Mouse (Mus musculus) megakaryocyte-erythroid progenitor cell, adult 5-6 weeks (primary cell): Measurements from ENCODE around the gene Josd2. TPM values are rescaled to one million over a fixed set of nuclear protein-coding genes. Genes with fewer than 3 reads are reported as not detected.

Source experiments
- ATAC-seq: replicated peaks from 2 replicates; pipeline ENCODE4 v1.8.0; 2016; ENCODE audit warnings: mild to moderate bottlenecking, inconsistent platforms; ENCODE audit not compliant: severe bottlenecking, poor library complexity, low FRiP score, low TSS enrichment
- total RNA-seq, 2 experiments: library from RNA; stranded (forward) in 1 of 2; stranded (reverse) in 1 of 2; fragments of 200-1000, 215-1000 nt in 1 of 2; fragments of >200 nt in 1 of 2; fragmentation: Nextera tagmentation in 1 of 2; gene quantifications; 2 replicates each; pipeline ENCODE4 v1.2.3; 2014 to 2017

Gene Josd2
- total RNA-seq, 2 experiments from 2014 or later, result 25.0 to 96.5 TPM

DNA sequence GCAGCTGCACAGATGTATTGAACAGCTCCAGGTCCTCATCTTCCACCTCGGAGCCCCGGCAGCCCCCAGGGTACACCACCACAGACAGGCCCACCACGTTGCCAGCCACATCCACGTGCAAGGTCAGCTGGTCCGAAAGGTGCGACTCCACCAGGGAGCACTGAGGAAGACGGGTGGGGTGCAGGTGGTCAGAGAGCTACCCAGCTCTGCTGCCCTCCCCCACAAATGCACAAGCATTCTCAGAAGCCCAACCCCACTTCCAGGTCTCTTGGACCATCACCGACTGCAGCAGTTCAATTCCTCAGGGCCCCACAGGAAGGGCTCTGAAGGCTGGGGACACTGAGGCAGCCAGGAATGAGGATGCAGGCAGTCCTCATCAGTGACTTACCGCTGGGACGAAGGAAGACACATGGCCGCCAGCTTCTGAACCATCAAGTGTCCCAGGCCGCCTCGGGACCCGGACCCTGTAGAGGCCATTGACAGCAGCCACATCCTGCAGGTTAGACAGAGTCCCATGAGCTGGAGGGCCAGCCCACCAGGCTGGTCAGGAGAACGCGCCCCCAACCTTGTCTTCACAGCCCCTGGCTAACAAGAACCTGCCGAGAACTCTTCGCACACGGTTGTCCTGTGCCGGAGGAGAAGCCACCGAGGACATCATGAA is 24.5 kb downstream of the Josd2 start:
- ATAC-seq, result no peak

DNA sequence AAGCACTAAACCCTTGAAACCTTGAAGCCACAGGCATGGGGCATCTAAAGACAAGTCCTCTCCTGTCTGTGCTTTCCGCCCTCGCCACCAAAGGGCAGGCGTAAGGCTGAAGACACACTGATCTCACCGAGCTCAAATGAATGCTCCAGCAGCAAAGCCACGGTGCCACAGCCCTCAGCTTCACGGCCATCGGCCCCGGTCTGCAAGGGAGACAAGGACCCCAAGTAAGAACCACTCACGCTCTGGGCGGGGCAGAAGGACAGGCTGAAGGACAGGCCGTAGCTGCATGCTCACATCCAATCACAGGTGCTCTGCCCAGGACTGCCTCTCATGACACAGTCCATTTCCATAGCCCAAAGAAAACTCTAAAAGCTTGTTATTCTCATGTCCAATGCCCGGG is 26.9 kb downstream of the Josd2 start:
- ATAC-seq, result no peak

DNA sequence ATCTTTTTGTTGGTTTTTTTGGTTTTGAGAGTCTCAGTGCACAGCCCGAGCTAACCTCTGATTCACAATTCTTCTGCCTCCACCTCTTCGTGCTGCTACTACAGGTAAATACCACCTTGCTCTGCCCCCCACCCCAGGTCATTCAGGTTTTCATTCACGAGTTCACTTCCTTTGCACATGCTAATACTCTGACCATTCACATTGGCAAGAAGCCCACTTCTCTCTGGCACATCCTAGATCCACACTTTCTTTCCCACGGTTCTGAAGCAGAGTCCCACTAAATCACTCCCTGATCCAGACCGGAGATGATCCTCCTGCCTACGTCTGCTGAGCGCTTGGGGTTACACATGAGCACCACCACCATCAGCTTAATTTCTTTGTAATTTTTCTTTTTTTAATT is 27.3 kb downstream of the Josd2 start:
- ATAC-seq, result no peak

DNA sequence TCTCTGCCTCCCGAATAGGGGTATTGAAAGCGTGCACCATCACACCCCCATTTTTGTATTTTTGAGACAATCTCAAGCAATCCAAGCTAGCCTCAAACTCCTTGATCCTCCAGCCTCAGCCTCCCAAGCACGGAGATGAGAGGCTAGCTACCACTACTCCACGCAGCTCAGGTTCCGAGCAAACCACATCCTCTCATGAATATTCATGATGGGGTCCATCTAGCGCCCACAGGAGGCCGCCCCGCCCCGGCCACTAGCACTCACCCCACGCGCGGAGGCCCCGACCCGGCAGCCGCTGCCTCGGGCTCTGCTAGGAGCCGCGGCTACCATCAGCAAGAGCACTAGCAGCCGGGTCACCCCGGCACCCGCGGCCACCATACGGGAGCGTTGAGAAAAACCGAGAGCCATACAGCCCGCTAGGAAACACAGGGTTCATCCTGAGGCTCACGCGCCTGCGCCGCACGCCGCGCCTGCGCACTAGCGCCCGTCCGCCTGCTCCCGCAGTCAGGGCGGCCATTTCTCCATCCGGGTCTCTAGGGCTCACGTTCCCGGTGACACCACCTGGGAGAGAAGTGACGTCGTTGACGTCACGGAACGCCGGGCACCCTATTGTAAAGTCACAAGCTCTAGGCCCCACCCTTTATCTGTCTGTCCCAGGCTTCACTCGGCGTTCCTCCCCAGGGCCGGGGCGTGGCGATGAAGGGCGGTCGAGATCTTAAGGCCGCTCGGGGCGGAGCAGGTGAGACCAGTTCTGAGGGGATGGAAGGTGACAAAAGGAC is 28.4 kb downstream of the Josd2 start, which contains the start of the genes Emc10 and Fam71e1:
Gene Emc10 (minus strand): TSS at position 538 of the 779 bp plus-strand sequence.
Gene Fam71e1 (plus strand): TSS at position 590 of the 779 bp plus-strand sequence.
- peak; percentile 95 for ATAC-seq

DNA sequence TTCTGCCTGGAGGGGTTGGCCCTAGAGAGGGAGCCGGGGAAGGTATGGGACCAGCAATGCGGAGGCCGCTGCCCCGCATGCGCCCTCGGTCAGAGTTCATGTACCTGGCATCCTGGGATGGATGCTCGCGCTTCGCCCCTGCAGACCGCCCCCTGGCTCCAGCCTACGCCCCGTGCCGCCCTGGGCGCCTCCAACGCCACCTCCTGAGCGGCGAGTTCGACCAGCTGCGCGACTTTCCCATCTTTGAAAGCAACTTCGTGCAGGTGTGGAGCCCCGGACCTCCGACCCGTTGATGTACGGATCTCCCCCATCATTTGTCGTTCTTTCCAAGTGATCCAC is 29.0 kb downstream of the Josd2 start:
- peak; percentile 43; the same call in 1 of the 2 replicates for ATAC-seq

DNA sequence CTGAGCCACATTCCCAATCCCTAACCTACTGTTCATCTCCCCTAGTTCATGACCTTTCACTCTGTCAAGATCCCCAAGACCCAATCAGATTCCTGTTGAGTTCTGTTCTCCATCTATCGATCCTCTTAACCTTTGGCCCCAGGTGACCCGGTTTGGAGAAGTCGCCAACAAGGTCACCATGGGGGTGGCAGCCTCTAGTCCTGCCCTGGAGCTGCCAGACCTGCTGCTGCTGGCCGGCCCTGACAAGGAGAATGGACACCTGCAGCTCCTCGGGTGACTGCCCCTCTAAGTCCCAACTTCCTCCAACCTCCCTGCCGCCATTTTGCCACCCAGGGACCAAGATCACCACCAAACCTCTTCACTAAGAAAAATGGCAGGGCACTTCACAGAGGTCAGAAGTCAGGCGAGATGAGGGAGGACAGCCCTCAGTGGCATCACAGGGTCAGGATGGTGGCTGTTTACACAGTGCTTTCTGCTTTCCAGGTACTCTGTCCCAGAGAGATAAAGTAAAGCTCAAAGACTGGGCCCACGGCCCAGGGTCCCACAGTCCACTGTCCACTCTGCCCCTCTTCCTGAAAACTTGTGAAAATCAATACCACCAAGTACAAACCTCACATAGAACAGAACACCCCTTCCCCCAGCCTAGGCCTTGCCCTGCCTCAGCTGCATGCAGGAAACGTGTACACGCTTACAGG is 29.7 kb downstream of the Josd2 start:
- ATAC-seq, result no peak

DNA sequence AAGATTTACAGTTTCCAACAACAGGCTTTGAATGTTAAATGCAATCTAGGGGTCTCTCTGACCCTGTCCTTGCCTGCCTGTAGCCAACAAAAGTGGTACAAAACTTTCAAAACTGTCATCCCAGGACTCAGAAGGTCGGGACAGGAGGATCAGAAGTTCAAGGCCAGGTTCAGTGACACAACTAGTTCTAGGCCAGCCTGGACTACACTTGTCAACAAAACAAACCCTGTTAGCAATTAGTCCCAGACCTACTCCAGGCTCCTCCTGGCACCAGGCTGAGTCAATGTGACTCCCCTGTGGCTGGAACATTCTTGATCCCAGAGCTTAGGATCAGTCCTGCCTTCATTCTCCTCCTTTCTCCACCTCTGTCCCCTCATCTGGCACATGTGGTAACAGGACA is 31.1 kb downstream of the Josd2 start:
- ATAC-seq, result no peak

DNA sequence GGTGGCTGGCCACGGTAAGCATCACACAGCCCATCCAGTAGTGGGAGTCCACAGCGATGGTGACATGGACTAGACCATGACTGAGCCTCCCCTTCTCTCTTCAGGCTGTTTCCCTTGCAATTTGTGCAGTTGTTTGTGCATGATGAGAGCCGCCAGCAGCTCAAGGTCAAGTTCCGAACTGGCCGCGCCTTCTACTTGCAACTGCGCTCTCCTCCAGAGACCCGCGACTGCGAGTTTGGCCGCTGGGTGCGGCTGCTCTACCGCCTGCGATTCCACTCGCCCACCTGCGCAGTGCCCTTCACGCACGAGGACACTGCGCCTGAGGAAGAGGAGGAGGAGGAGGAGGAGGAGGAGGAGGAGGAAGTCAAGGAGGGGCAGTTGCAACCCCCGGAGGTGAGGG is 32.3 kb downstream of the Josd2 start:
- no peak for ATAC-seq

DNA sequence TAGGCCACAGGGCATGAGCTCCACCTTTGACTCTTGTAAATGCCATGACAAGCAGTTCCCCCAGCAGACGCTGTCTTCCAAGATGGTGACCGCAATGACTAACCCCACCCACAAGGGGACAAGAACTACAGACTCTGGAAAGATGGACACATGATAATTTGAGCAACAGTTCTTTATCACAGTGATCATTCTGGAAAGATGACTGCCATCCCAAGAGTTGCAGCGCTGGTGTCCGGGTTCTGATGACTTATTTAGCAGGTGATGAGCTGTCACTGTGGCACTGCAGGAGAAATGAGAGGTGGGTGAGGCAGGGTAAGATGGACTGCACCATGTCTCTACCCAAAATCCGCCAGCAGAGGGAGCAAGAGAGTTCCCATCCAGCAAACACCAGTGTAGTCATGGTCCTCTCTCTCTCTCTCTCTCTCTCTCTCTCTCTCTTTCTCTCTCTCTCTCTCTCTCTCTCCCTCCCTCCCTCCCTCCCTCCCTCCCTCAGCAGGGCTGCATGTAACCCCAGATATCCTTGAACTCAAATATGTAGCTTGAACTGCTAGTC is 33.9 kb downstream of the Josd2 start:
- peak; percentile 53 for ATAC-seq

DNA sequence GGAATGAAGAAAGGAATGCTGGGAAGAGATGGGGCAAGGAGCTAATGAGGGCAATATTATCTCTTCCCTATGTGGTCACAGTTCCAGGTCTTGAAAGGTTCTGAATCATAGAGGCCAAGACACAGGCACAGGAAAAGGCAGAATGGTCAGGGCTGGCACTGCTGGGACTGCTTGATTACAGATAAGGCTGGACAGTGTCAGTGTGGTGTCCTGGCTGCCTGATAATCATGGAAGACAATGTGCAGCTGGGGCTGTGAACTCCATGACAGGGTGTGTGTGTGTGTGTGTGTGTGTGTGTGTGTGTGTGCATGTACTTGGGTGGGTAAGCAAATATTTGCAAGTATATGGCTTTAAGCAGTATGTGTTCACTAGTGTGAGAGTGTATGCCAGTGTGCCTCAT is 39.7 kb downstream of the Josd2 start:
- ATAC-seq, result no peak

DNA sequence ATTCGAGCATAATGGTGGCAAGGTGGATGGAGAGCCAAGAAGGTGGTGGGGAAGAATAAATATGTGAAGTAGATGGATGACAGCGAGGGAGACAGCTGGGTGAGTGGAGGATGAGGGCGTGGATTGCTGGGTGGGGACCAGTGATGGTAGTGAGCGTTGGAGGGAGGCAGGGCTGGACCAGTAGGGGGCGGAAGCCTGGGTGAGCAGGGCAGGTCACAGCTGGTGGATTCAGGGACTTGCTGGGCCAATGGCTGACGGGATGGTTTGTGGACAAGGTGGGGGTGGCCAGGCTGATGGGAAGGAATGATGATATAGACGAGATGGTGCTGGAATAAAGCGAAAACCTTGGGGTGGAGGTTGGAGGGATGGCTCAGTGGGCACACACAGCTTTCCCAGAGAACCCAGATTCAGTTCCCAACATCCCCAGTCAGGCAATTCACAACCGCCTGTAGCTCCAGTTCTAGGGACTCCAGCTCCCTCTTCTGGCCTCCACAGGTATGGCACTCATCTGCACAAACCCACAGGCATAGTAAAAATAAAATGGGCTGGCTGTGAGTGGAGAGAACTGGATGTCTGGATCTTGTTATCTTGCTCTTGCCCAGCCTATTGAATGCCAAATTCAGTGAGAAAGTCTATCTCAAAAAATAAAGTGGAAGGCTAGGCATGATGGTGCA is 51.6 kb downstream of the Josd2 start:
- 0 out of 2 replicates have a peak, but pooled peaks have one; percentile 35 for ATAC-seq

DNA sequence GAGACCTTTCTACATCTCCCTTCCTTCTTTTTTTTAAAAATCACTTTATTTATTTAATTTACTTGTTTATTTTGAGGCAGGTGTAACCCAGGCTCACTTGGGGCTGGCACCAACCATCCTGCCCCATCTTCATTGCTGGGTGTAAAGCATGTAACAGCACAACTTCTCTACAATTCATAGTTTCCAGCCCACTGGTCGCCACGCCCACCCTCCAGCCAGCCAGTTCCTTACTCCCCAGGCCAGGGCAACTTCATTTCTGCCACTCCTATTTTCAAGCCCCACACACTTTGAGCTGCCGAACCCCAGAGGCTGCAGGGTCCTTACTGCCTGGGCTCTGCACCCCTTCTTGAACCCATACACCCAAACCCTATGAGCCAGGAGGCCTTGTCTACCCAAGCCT is 53.2 kb downstream of the Josd2 start:
- no peak for ATAC-seq

Other genes with a start within 250 kb of the Josd2 start
- not detected in 2 replicates for gene Klk1, start 242.6 kb upstream of the Josd2 start, total RNA-seq (2014; fragmentation: Nextera tagmentation)
- not detected in 2 replicates for gene Klk1, start 242.6 kb upstream of the Josd2 start, total RNA-seq (2017)
- not detected in 2 replicates for gene Gm36864, start 231.8 kb upstream of the Josd2 start, total RNA-seq (2014; fragmentation: Nextera tagmentation)
- gene Gm36864, start 231.8 kb upstream of the Josd2 start, total RNA-seq (2017), result not detected in 2 replicates
- gene 1700028J19Rik, start 221.3 kb upstream of the Josd2 start, total RNA-seq (2014; fragmentation: Nextera tagmentation), result 1.2 TPM in 1 of 2 replicates, not detected in the other
- 0.46 TPM in 1 of 2 replicates, not detected in the other for gene 1700028J19Rik, start 221.3 kb upstream of the Josd2 start, total RNA-seq (2017)
- gene 2410002F23Rik, start 221.3 kb upstream of the Josd2 start, total RNA-seq (2014; fragmentation: Nextera tagmentation), result 93.5 and 176 TPM in 2 replicates
- gene 2410002F23Rik, start 221.3 kb upstream of the Josd2 start, total RNA-seq (2017), result 77.1 and 113 TPM in 2 replicates
- not detected in 2 replicates for gene Acp4, start 210.6 kb upstream of the Josd2 start, total RNA-seq (2014; fragmentation: Nextera tagmentation)
- not detected in 2 replicates for gene Acp4, start 210.6 kb upstream of the Josd2 start, total RNA-seq (2017)
- gene Gm15517, start 206.5 kb upstream of the Josd2 start, total RNA-seq (2014; fragmentation: Nextera tagmentation), result not detected in 2 replicates
- gene Gm15517, start 206.5 kb upstream of the Josd2 start, total RNA-seq (2017), result not detected in 2 replicates
- 0.74 and 0.77 TPM in 2 replicates for gene Clec11a, start 161.1 kb upstream of the Josd2 start, total RNA-seq (2014; fragmentation: Nextera tagmentation)
- gene Clec11a, start 161.1 kb upstream of the Josd2 start, total RNA-seq (2017), result 1.7 and 4.3 TPM in 2 replicates
- 0.22 and 1.3 TPM in 2 replicates for gene Shank1, start 157.7 kb upstream of the Josd2 start, total RNA-seq (2014; fragmentation: Nextera tagmentation)
- gene Shank1, start 157.7 kb upstream of the Josd2 start, total RNA-seq (2017), result 0.27 TPM in 1 of 2 replicates, not detected in the other
- not detected in 2 replicates for gene Syt3, start 83.9 kb upstream of the Josd2 start, total RNA-seq (2014; fragmentation: Nextera tagmentation)
- gene Syt3, start 83.9 kb upstream of the Josd2 start, total RNA-seq (2017), result 0.61 TPM in 1 of 2 replicates, not detected in the other
- gene 1700008O03Rik, start 82.2 kb upstream of the Josd2 start, total RNA-seq (2014; fragmentation: Nextera tagmentation), result not detected in 2 replicates
- gene 1700008O03Rik, start 82.2 kb upstream of the Josd2 start, total RNA-seq (2017), result 0.65 TPM in 1 of 2 replicates, not detected in the other
- not detected in 2 replicates for gene Lrrc4b, start 39.0 kb upstream of the Josd2 start, total RNA-seq (2014; fragmentation: Nextera tagmentation)
- gene Lrrc4b, start 39.0 kb upstream of the Josd2 start, total RNA-seq (2017), result not detected in 2 replicates
- gene Aspdh, start 2.6 kb upstream of the Josd2 start, total RNA-seq (2014; fragmentation: Nextera tagmentation), result not detected in 2 replicates
- gene Aspdh, start 2.6 kb upstream of the Josd2 start, total RNA-seq (2017), result not detected in 2 replicates
- gene Emc10, start 28.5 kb downstream of the Josd2 start, total RNA-seq (2014; fragmentation: Nextera tagmentation), result 62.8 and 83.9 TPM in 2 replicates
- 30.1 and 31.1 TPM in 2 replicates for gene Emc10, start 28.5 kb downstream of the Josd2 start, total RNA-seq (2017)
- not detected in 2 replicates for gene Fam71e1, start 28.6 kb downstream of the Josd2 start, total RNA-seq (2014; fragmentation: Nextera tagmentation)
- gene Fam71e1, start 28.6 kb downstream of the Josd2 start, total RNA-seq (2017), result 0.75 TPM in 1 of 2 replicates, not detected in the other
- 0.48 TPM in 1 of 2 replicates, not detected in the other for gene Mybpc2, start 56.7 kb downstream of the Josd2 start, total RNA-seq (2014; fragmentation: Nextera tagmentation)
- gene Mybpc2, start 56.7 kb downstream of the Josd2 start, total RNA-seq (2017), result not detected in 2 replicates
- 0.67 and 4.7 TPM in 2 replicates for gene Spib, start 64.1 kb downstream of the Josd2 start, total RNA-seq (2014; fragmentation: Nextera tagmentation)
- gene Spib, start 64.1 kb downstream of the Josd2 start, total RNA-seq (2017), result not detected in 2 replicates
- 194 and 214 TPM in 2 replicates for gene Pold1, start 80.9 kb downstream of the Josd2 start, total RNA-seq (2014; fragmentation: Nextera tagmentation)
- gene Pold1, start 80.9 kb downstream of the Josd2 start, total RNA-seq (2017), result 61.0 and 90.8 TPM in 2 replicates
- gene Nr1h2, start 86.0 kb downstream of the Josd2 start, total RNA-seq (2014; fragmentation: Nextera tagmentation), result 68.7 and 69.2 TPM in 2 replicates
- 28.8 and 59.9 TPM in 2 replicates for gene Nr1h2, start 86.0 kb downstream of the Josd2 start, total RNA-seq (2017)
- 5.3 and 10.3 TPM in 2 replicates for gene Napsa, start 104.4 kb downstream of the Josd2 start, total RNA-seq (2014; fragmentation: Nextera tagmentation)
- 2.0 and 11.0 TPM in 2 replicates for gene Napsa, start 104.4 kb downstream of the Josd2 start, total RNA-seq (2017)
- 1.9 and 7.9 TPM in 2 replicates for gene Kcnc3, start 122.7 kb downstream of the Josd2 start, total RNA-seq (2014; fragmentation: Nextera tagmentation)
- gene Kcnc3, start 122.7 kb downstream of the Josd2 start, total RNA-seq (2017), result 0.11 TPM in 1 of 2 replicates, not detected in the other
- gene Myh14, start 202.9 kb downstream of the Josd2 start, total RNA-seq (2014; fragmentation: Nextera tagmentation), result not detected in 2 replicates
- not detected in 2 replicates for gene Myh14, start 202.9 kb downstream of the Josd2 start, total RNA-seq (2017)
- gene Izumo2, start 240.8 kb downstream of the Josd2 start, total RNA-seq (2014; fragmentation: Nextera tagmentation), result not detected in 2 replicates
- not detected in 2 replicates for gene Izumo2, start 240.8 kb downstream of the Josd2 start, total RNA-seq (2017)